Mouse (Mus musculus): ENCODE measurements around the gene Cep97.

Gene Cep97

DNA sequence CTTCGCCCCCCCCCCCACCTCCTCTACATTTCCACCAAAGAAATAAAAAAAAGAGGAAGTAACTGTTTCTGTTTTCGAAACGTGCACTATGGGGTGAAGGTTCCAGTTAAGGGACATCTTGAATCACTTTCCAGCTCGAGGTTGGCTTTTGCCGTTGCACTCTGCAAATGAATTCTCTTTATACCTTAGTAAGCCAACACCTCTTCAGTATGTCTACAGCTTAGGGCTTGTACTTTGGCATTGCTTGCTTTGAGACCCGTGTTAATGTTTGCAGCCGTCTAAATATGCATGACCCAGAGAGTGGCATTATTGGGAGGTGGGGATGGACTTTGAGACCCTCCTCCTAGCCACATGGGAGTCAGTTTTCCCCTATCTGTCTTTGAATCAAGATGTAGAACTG lies 42.2 kb downstream of the Cep97 start:
- CTCF ChIA-PET, result interaction anchor here (0.7 kb wide), 2 partner anchors 12 to 17 kb away, joined by 5 to 15 read pairs; no protein-coding TSS in a partner anchor

DNA sequence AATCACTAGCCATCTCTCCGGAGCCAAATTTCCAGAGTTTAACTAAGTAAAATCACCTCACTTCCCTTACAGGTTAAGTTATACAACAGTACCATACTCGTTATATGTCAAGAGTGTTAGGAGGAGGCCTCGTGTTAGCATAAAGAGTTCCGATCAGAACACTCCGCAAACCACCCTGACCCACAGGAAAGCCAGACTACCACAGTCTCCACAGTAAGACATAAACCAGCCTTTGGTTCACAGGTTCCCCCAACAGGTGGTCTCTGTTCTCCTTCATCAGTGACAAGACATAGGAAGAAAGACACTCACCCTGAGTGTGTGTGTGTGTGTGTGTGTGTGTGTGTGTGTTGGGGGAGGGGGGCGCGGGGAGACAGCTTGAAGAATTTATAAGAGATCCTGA lies 43.3 kb downstream of the Cep97 start:
- CTCF ChIA-PET, result no interaction called here

GRCm38 (mm10) chr16:55890346-55891136 lies 44.1 kb downstream of the Cep97 start:
- CTCF ChIA-PET, result interaction anchor here (1.1 kb wide), 1 partner anchor 15 kb away, joined by 3 read pairs; no protein-coding TSS in a partner anchor

DNA sequence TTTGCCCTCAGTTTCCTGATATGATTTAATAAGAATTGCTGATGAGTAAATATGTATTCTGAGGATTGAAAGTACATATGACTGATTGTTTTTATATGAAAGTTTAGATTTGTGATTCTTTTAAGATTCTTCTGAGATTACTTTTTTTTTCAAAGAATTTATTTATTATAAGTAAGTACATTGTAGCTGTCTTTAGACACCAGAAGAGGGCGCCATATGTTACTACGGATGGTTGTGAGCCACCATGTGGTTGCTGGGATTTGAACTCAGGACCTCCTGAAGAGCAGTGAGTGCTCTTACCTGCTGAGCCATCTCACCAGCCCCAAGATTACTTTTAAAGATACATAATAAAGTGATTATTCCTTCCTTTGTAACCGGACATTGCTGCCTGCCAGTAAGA lies 45.2 kb downstream of the Cep97 start:
- CTCF ChIA-PET, result interaction anchor here (0.7 to 1.7 kb wide), 4 partner anchors 14 to 241 kb away, joined by 3 to 4 read pairs (median 3); no protein-coding TSS in a partner anchor

GRCm38 (mm10) chr16:55888584-55888960 lies 46.1 kb downstream of the Cep97 start:
- CTCF ChIA-PET, result interaction anchor here (0.6 to 1.7 kb wide), 4 partner anchors 19 to 242 kb away, joined by 3 to 4 read pairs (median 3); no protein-coding TSS in a partner anchor

- CTCF ChIA-PET, result interaction anchor here (0.6 to 1.7 kb wide), 3 partner anchors 29 to 243 kb away, joined by 3 to 4 read pairs (median 3); no protein-coding TSS in a partner anchor
These were observed 46.7 kb downstream of the Cep97 start for GRCm38 (mm10) chr16:55887814-55888583.

DNA sequence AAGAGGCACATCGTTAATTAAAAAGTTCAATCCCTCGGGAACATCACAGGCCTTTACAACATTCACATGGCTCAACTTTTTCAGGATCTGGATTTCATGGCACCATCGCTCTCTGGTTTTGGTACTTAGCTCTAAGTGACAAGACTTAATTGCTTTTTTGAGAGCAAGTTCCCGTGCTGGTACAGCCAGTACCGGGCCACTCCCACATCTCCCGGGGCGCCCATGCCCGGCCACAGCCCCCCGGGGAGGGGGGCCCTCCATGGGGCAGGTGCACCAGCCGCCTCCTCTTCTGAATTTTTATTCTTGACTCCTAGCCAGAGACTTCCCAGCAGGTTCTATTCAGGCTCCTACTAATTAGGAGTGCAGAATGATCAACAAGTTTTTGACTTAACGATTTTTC lies 50.4 kb downstream of the Cep97 start:
- CTCF ChIA-PET, result no interaction called here

GRCm38 (mm10) chr16:55876025-55876424 lies 58.6 kb downstream of the Cep97 start:
- CTCF ChIA-PET, result interaction anchor here (1.2 kb wide), 1 partner anchor 14 kb away, joined by 3 read pairs; no protein-coding TSS in a partner anchor

- CTCF ChIA-PET, result interaction anchor here (0.7 kb wide), 2 partner anchors 349 to 1466 kb away, joined by 4 to 5 read pairs; no protein-coding TSS in a partner anchor
These were observed 70.8 kb downstream of the Cep97 start for GRCm38 (mm10) chr16:55863832-55864231.

- CTCF ChIA-PET, result interaction anchor here (0.7 kb wide), 1 partner anchor 349 kb away, joined by 4 read pairs; no protein-coding TSS in a partner anchor
These were observed 71.4 kb downstream of the Cep97 start for GRCm38 (mm10) chr16:55863149-55863815.

DNA sequence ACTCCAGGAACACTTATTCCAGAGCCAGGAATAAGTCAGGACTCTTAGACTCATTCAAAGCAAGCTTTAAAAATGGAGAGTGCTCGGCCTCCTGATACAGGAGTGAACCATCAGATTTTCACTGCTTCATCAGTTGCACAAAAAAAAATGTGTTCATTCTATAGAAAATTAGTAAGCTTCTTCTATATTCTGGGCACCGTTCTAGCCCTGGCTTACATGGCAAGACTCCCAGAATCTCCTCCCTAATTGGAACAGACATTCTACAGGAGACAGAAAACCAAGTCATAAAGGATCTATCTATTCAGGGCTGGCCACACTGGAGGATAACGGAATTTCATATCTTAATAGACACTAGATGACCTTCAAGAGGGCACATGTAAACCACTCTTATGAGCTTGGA lies 73.6 kb downstream of the Cep97 start:
- CTCF ChIA-PET, result no interaction called here

GRCm38 (mm10) chr16:55859421-55859820 lies 75.2 kb downstream of the Cep97 start:
- CTCF ChIA-PET, result interaction anchor here (0.6 kb wide), 1 partner anchor 724 kb away, joined by 19 read pairs; no protein-coding TSS in a partner anchor

- CTCF ChIA-PET, result interaction anchor here (0.7 kb wide), 1 partner anchor 1632 kb away, joined by 3 read pairs; no protein-coding TSS in a partner anchor
These were observed 76.2 kb downstream of the Cep97 start for GRCm38 (mm10) chr16:55858465-55858864.

- CTCF ChIA-PET, result interaction anchor here (0.7 kb wide), 1 partner anchor 1748 kb away, joined by 10 read pairs; no protein-coding TSS in a partner anchor
These were observed 81.5 kb downstream of the Cep97 start for GRCm38 (mm10) chr16:55852943-55853727.

- CTCF ChIA-PET, result no interaction called here
These were observed 82.1 kb downstream of the Cep97 start for GRCm38 (mm10) chr16:55852515-55852914.

DNA sequence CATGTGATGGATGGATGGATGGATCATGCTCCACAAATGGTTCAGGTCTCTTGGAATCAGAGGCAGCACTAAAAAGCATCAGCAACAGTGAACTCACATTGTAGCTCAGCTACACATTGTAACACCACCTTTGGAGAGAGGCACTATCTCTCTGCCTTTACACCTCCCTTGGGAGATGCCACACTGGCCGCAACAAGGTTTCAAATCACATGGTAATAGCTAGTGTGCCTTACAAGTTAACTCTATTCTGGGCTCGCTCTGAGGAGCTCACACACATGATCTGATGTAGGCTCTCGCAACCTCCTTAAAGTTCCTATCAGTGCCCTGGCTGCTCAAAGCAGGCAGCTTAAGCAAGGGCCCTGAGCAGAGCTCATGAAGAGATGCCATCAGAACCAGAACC lies 84.2 kb downstream of the Cep97 start:
- CTCF ChIA-PET, result interaction anchor here (0.6 kb wide), 1 partner anchor 70 kb away, joined by 3 read pairs; no protein-coding TSS in a partner anchor
